8 mouse cellular contexts compared by ENCODE assay signal in genomic region chr11:19016481-19017220, GRCm38 (mm10). TPM values are rescaled to one million over a fixed set of nuclear protein-coding genes. Genes with fewer than 3 reads are reported as not detected.
DNase-seq lines count a peak whose midpoint lies in the region; ATAC-seq and TF ChIP-seq lines count a peak whose summit lies in the region.

No protein-coding gene starts in this region.

- H3K4me3 ChIP-seq in left cerebral cortex, adult 2 months: peak overlapping the region; percentile 17
- H3K4me3 ChIP-seq in forebrain, embryonic 11.5 days (ENCODE audit: low read depth, low read length): peak overlapping the region; percentile 57
- peak overlapping the region; percentile 72 for H3K4me3 ChIP-seq in limb, embryonic 10.5 days
- peak overlapping the region; percentile 77 for H3K4me3 ChIP-seq in neural tube, embryonic 13.5 days

- no peak for ATAC-seq in forebrain, embryonic 11.5 days (replicated peaks; ENCODE audit: low FRiP score)
- no peak for ATAC-seq in neural tube, embryonic 13.5 days (ENCODE audit: low read depth)
- no peak for ATAC-seq in erythroid progenitor cell, adult 5-6 weeks (replicated peaks; ENCODE audit: low FRiP score, poor library complexity, severe bottlenecking)

- intact Hi-C loops in left cerebral cortex, adult 2 months (cut with DNase I): loop anchor here (5.0 kb wide), 1 partner anchor 1064 kb away; the partner anchor contains the start of gene Etaa1
- intact Hi-C loops in left cerebral cortex, postnatal 25 days (cut with DNase I): loop anchor here (5.0 kb wide), 1 partner anchor 264 kb away; no protein-coding TSS in a partner anchor

- H3K9me3 ChIP-seq in forebrain, embryonic 11.5 days (ENCODE audit: control insufficient read depth, low read length): no peaks in the 10 kb centered on the region
- H3K9me3 ChIP-seq in limb, embryonic 10.5 days (replicated peaks): no peaks in the 10 kb centered on the region
- H3K9me3 ChIP-seq in neural tube, embryonic 13.5 days: no peaks in the 10 kb centered on the region

- no peak for DNase-seq in left cerebral cortex, adult 2 months (ENCODE audit: extremely low spot score in 1 of 2, low spot score in 2 of 2)
- no peak for DNase-seq in left cerebral cortex, postnatal 25 days (ENCODE audit: low spot score in 2 of 2)
- no peak for DNase-seq in forebrain, embryonic 11.5 days (ENCODE audit: low spot score)
- DNase-seq in limb, embryonic 10.5 days (ENCODE audit: low spot score): peak; percentile 46
- DNase-seq in ovary, postnatal 36 days (ENCODE audit: low spot score): no peak
- no peak for DNase-seq in layer of hippocampus, adult 8-10 months (ENCODE audit: low spot score in 2 of 2)

- peak overlapping the region; percentile 57 for H3K9ac ChIP-seq in forebrain, embryonic 11.5 days (ENCODE audit: low read length)
- H3K9ac ChIP-seq in neural tube, embryonic 13.5 days: peak overlapping the region; percentile 100

- no peaks in the 10 kb centered on the region for H3K36me3 ChIP-seq in forebrain, embryonic 11.5 days (ENCODE audit: control insufficient read depth, insufficient read depth, low read length)
- H3K36me3 ChIP-seq in limb, embryonic 10.5 days: peaks cover 30% of the 10 kb centered on the region
- H3K36me3 ChIP-seq in neural tube, embryonic 13.5 days: peaks cover 9% of the 10 kb centered on the region; the same call in 1 of the 2 replicates

- H3K27ac ChIP-seq in left cerebral cortex, adult 2 months: no peak overlapping the region
- no peak overlapping the region for H3K27ac ChIP-seq in forebrain, embryonic 11.5 days (ENCODE audit: low read depth, low read length)
- H3K27ac ChIP-seq in limb, embryonic 10.5 days: peak overlapping the region; percentile 98
- H3K27ac ChIP-seq in neural tube, embryonic 13.5 days (replicated peaks): peak overlapping the region; percentile 100

- TF ChIP-seq CTCF in left cerebral cortex, adult 2 months (IDR thresholded peaks at IDR 0.05): no peak

- H3K4me1 ChIP-seq in forebrain, embryonic 11.5 days (replicated peaks; ENCODE audit: control insufficient read depth, insufficient read depth, low read length): peaks cover 11% of the 10 kb centered on the region; the same call in 1 of the 2 replicates
- H3K4me1 ChIP-seq in limb, embryonic 10.5 days: peaks cover 54% of the 10 kb centered on the region
- peaks cover 50% of the 10 kb centered on the region for H3K4me1 ChIP-seq in neural tube, embryonic 13.5 days (replicated peaks)

- peak overlapping the region; percentile 82 for H3K4me2 ChIP-seq in forebrain, embryonic 11.5 days (ENCODE audit: low read depth, low read length, severe bottlenecking)
- peak overlapping the region; percentile 92 for H3K4me2 ChIP-seq in neural tube, embryonic 13.5 days

- WGBS in forebrain, embryonic 11.5 days: under 1% methylated on average over 10 of the region's 10 CpGs
- under 1% methylated on average over 10 of the region's 10 CpGs for WGBS in limb, embryonic 10.5 days
- under 1% methylated on average over 10 of the region's 10 CpGs for WGBS in neural tube, embryonic 13.5 days

- peaks cover 23% of the 10 kb centered on the region for H3K27me3 ChIP-seq in forebrain, embryonic 11.5 days (ENCODE audit: control insufficient read depth, insufficient read depth, low read length)
- peaks cover 42% of the 10 kb centered on the region; the same call in 1 of the 2 replicates for H3K27me3 ChIP-seq in limb, embryonic 10.5 days (ENCODE audit: low read depth, poor library complexity, severe bottlenecking)
- H3K27me3 ChIP-seq in neural tube, embryonic 13.5 days: no peaks in the 10 kb centered on the region

RNA-seq across cellular contexts. Expression of gene Meis1, which starts 2.1 kb away (rescaled TPM):
- 1 to 10 TPM; 4.8 to 4.9 TPM for total RNA-seq in left cerebral cortex, adult 2 months (2021)
- 1 to 10 TPM; 5.0 to 5.8 TPM for total RNA-seq in left cerebral cortex, postnatal 25 days (2021)
- 29.9 and 34.1 TPM in 2 replicates for polyA plus RNA-seq in forebrain, embryonic 11.5 days (2014; fragmentation: Nextera tagmentation; extraction: Ambion mirVana)
- polyA plus RNA-seq in limb, embryonic 10.5 days (2016; fragmentation: Nextera tagmentation; extraction: Ambion mirVana): 109 and 119 TPM in 2 replicates
- 159 and 171 TPM in 2 replicates for polyA plus RNA-seq in neural tube, embryonic 13.5 days (2015; fragmentation: Nextera tagmentation; extraction: Ambion mirVana)
- 1 to 10 TPM; 2.2 to 3.0 (median 2.6) TPM for total RNA-seq in layer of hippocampus, adult 8-10 months (2022)
- 6.1 and 8.0 TPM in 2 replicates for total RNA-seq in erythroid progenitor cell, adult 5-6 weeks (2015; ENCODE audit: low replicate concordance)
- 1.8 and 3.5 TPM in 2 replicates for total RNA-seq in erythroid progenitor cell, adult 5-6 weeks (2017; ENCODE audit: low replicate concordance)

Comparison
In these comparisons a context has a peak if more than half of its experiments do, and no peak if none do; other contexts are left out.
1. H3K27ac ChIP-seq: peak in limb, embryonic 10.5 days (single experiment) and neural tube, embryonic 13.5 days (single experiment); none in left cerebral cortex, adult 2 months (single experiment) and forebrain, embryonic 11.5 days (single experiment).
2. H3K4me3 ChIP-seq: peak in every context shown above with its lines; median percentile 77 in neural tube, embryonic 13.5 days; 72 in limb, embryonic 10.5 days; 57 in forebrain, embryonic 11.5 days; 17 in left cerebral cortex, adult 2 months.